Mouse (Mus musculus) forebrain, embryonic 14.5 days (tissue): Measurements from ENCODE around the gene Raf1. TPM values are rescaled to one million over a fixed set of nuclear protein-coding genes. Genes with fewer than 3 reads are reported as not detected.

Source experiments
- ATAC-seq: fragments of 200-750 bp; cut with Nextera tagmentation; 2 replicates; pipeline ENCODE4 v1.8.0; 2017; ENCODE audit warnings: mild to moderate bottlenecking, moderate library complexity
- DNase-seq: peaks from one replicate; pipeline ENCODE4 v3.0.0-alpha.2; 2015; ENCODE audit warnings: low spot score
- H3K27ac ChIP-seq: fragments of 300-500 bp; sonication (generic); 2 replicates; pipeline ENCODE4 v1.5.1; 2014; ENCODE audit warnings: low read depth, mild to moderate bottlenecking, control low read depth, low read length, moderate library complexity
- H3K27me3 ChIP-seq: fragments of 300-500 bp; sonication (generic); replicated peaks from 2 replicates; pipeline ENCODE4 v1.6.1; 2014; ENCODE audit warnings: low read length, control low read depth, mixed read lengths; ENCODE audit not compliant: control insufficient read depth, insufficient read depth
- H3K36me3 ChIP-seq: fragments of 300-500 bp; sonication (generic); 2 replicates; pipeline ENCODE4 v1.6.1; 2014; ENCODE audit warnings: low read length, control low read depth; ENCODE audit not compliant: control insufficient read depth, insufficient read depth
- H3K4me1 ChIP-seq: fragments of 300-500 bp; sonication (generic); 2 replicates; pipeline ENCODE4 v1.6.1; 2014; ENCODE audit warnings: antibody characterized with exemption, low read length, control low read depth; ENCODE audit not compliant: control insufficient read depth, insufficient read depth
- H3K4me2 ChIP-seq: fragments of 300-500 bp; sonication (generic); 2 replicates; pipeline ENCODE4 v1.6.1; 2014; ENCODE audit warnings: mild to moderate bottlenecking, control low read depth, low read length
- H3K4me3 ChIP-seq: fragments of 300-500 bp; sonication (generic); 2 replicates; pipeline ENCODE4 v1.5.1; 2014; ENCODE audit warnings: low read depth, low read length, control low read depth
- H3K9ac ChIP-seq: fragments of 300-500 bp; sonication (generic); 2 replicates; pipeline ENCODE4 v1.6.1; 2014; ENCODE audit warnings: mild to moderate bottlenecking, low read length, control low read depth, moderate library complexity
- H3K9me3 ChIP-seq: fragments of 300-500 bp; sonication (generic); replicated peaks from 2 replicates; pipeline ENCODE4 v1.6.1; 2016; ENCODE audit warnings: low read length, control low read depth, mixed read lengths; ENCODE audit not compliant: control insufficient read depth
- WGBS: fragments of 180-500 bp; shearing (Covaris S2); extraction: QIAGEN DNeasy Blood & Tissue Kit; methylation state at CpG from one replicate; pipeline ENCODE4 v1.1.7; 2014; 5-methylcytosine and 5-hydroxymethylcytosine counted together
- polyA plus RNA-seq: library from polyadenylated mRNA; unstranded; fragments of >200 nt; fragmentation: Nextera tagmentation; extraction: Ambion mirVana; gene quantifications from 2 replicates; pipeline ENCODE4 v1.2.1, GENCODE M21; 2014

Gene Raf1
- polyA plus RNA-seq, 1 experiment from 2014 or later = 150 TPM

GRCm38 (mm10) chr6:115577407-115577806 lies 99.0 kb downstream of the Raf1 start:
- 85% methylated on average over 5 of the region's 5 CpGs for WGBS
- H3K27ac ChIP-seq = no peak overlapping the region
- H3K4me2 ChIP-seq = no peak overlapping the region
- peaks cover 70% of the 10 kb centered on the region for H3K36me3 ChIP-seq
- ATAC-seq (no peak), DNase-seq (no peak)
- H3K4me1 ChIP-seq = no peaks in the 10 kb centered on the region
- no peak overlapping the region for H3K9ac ChIP-seq
- H3K4me3 ChIP-seq = no peak overlapping the region
- H3K9me3 ChIP-seq = no peaks in the 10 kb centered on the region
- H3K27me3 ChIP-seq = no peaks in the 10 kb centered on the region

GRCm38 (mm10) chr6:115574171-115574570 lies 102.3 kb downstream of the Raf1 start:
- DNase-seq (no peak), ATAC-seq (no peak)
- WGBS = 89% methylated on average over 7 of the region's 7 CpGs
- peaks cover 85% of the 10 kb centered on the region for H3K36me3 ChIP-seq
- no peak overlapping the region for H3K4me3 ChIP-seq
- H3K27ac ChIP-seq = no peak overlapping the region
- no peaks in the 10 kb centered on the region for H3K27me3 ChIP-seq
- H3K4me2 ChIP-seq = no peak overlapping the region
- H3K9ac ChIP-seq = no peak overlapping the region
- H3K4me1 ChIP-seq = no peaks in the 10 kb centered on the region
- H3K9me3 ChIP-seq = no peaks in the 10 kb centered on the region

Other genes starting within 250 kb of the Raf1 start
- 40.9 and 45.8 TPM in 2 replicates for gene Tsen2, start 132.0 kb downstream of the Raf1 start, polyA plus RNA-seq
- 0.14 and 0.30 TPM in 2 replicates for gene Mkrn2os, start 84.1 kb downstream of the Raf1 start, polyA plus RNA-seq
- 44.0 and 47.2 TPM in 2 replicates for gene Mkrn2, start 74.7 kb downstream of the Raf1 start, polyA plus RNA-seq
- gene Tmem40, start 85.8 kb upstream of the Raf1 start, polyA plus RNA-seq = 0.56 and 0.90 TPM in 2 replicates
- gene Cand2, start 97.9 kb upstream of the Raf1 start, polyA plus RNA-seq = 14.4 and 17.1 TPM in 2 replicates
- gene Rpl32, start 132.1 kb upstream of the Raf1 start, polyA plus RNA-seq = 1,359 and 1,743 TPM in 2 replicates
- gene Efcab12, start 161.8 kb upstream of the Raf1 start, polyA plus RNA-seq = 1.4 and 1.6 TPM in 2 replicates
- 9.3 and 11.3 TPM in 2 replicates for gene Mbd4, start 176.7 kb upstream of the Raf1 start, polyA plus RNA-seq
- 16.9 and 23.2 TPM in 2 replicates for gene Ift122, start 176.8 kb upstream of the Raf1 start, polyA plus RNA-seq